Mouse (Mus musculus) lung, postnatal 0 days (tissue): Measurements from ENCODE around the gene Caskin2. TPM values are rescaled to one million over a fixed set of nuclear protein-coding genes. Genes with fewer than 3 reads are reported as not detected.

Experiments used
- ATAC-seq: fragments of 200-750 bp; cut with Nextera tagmentation; 2 replicates; pipeline ENCODE4 v1.8.0; 2017; ENCODE audit warnings: moderate library complexity
- DNase-seq: peaks from one replicate; pipeline ENCODE4 v3.0.0-alpha.2; 2016; ENCODE audit warnings: low spot score
- H3K27ac ChIP-seq: fragments of 300-500 bp; sonication (generic); 2 replicates; pipeline ENCODE4 v1.5.1; 2014; ENCODE audit warnings: antibody characterized with exemption, mild to moderate bottlenecking, low read length, mixed read lengths
- H3K27me3 ChIP-seq: fragments of 300-500 bp; sonication (generic); replicated peaks from 2 replicates; pipeline ENCODE4 v1.6.1; 2014; ENCODE audit warnings: low read length, mixed read lengths; ENCODE audit not compliant: insufficient read depth
- H3K36me3 ChIP-seq: fragments of 300-500 bp; sonication (generic); 2 replicates; pipeline ENCODE4 v1.6.1; 2014; ENCODE audit warnings: low read length, mixed read lengths; ENCODE audit not compliant: insufficient read depth
- H3K4me1 ChIP-seq: fragments of 300-500 bp; sonication (generic); 2 replicates; pipeline ENCODE4 v1.6.1; 2014; ENCODE audit warnings: antibody characterized with exemption, low read depth, low read length, mixed read lengths; ENCODE audit not compliant: insufficient read depth
- H3K4me2 ChIP-seq: fragments of 300-500 bp; sonication (generic); replicated peaks from 2 replicates; pipeline ENCODE4 v1.6.1; 2014; ENCODE audit warnings: low read depth, mild to moderate bottlenecking, low read length, moderate library complexity, mixed read lengths
- H3K4me3 ChIP-seq: fragments of 300-500 bp; sonication (generic); 2 replicates; pipeline ENCODE4 v1.5.1; 2014; ENCODE audit warnings: low read depth, low read length
- H3K9ac ChIP-seq: fragments of 300-500 bp; sonication (generic); replicated peaks from 2 replicates; pipeline ENCODE4 v1.6.1; 2014; ENCODE audit warnings: low read depth, mild to moderate bottlenecking
- H3K9me3 ChIP-seq: fragments of 300-500 bp; sonication (generic); 2 replicates; pipeline ENCODE4 v1.6.1; 2016; ENCODE audit warnings: low read length, mixed read lengths
- CTCF ChIP-seq: IDR thresholded peaks from 2 replicates; pipeline ENCODE4 v1.5.1; 2016; ENCODE audit warnings: antibody characterized with exemption, mild to moderate bottlenecking
- EP300 ChIP-seq: IDR thresholded peaks from 2 replicates; pipeline ENCODE4 v1.6.1; 2016; ENCODE audit warnings: antibody characterized with exemption, mild to moderate bottlenecking, control low read depth
- WGBS: fragments of 180-500 bp; shearing (Covaris S2); extraction: QIAGEN DNeasy Blood & Tissue Kit; methylation state at CpG from one replicate; pipeline ENCODE4 v1.1.7; 2014; 5-methylcytosine and 5-hydroxymethylcytosine counted together
- polyA plus RNA-seq: library from polyadenylated mRNA; unstranded; fragments of >200 nt; fragmentation: Nextera tagmentation; extraction: Ambion mirVana; gene quantifications from 2 replicates; pipeline ENCODE4 v1.2.1, GENCODE M21; 2015

Caskin2 gene
- polyA plus RNA-seq, 1 experiment from 2014 or later: 17.5 TPM

- 25% methylated on average over 3 of the region's 3 CpGs for WGBS
- no peak for DNase-seq
- H3K4me1 ChIP-seq: peaks cover 25% of the 10 kb centered on the region
Measured at GRCm38 (mm10) chr11:115839732-115840131, 26.3 kb upstream of the Caskin2 start.

GRCm38 (mm10) chr11:115838895-115839311 is 25.5 kb upstream of the Caskin2 start:
- ATAC-seq (peak; percentile 53), DNase-seq (peak; percentile 74)
- peaks cover 24% of the 10 kb centered on the region for H3K4me1 ChIP-seq
- no peak overlapping the region for H3K9ac ChIP-seq
- H3K9me3 ChIP-seq: no peaks in the 10 kb centered on the region
- H3K4me3 ChIP-seq: no peak overlapping the region
- 35% methylated on average over 4 of the region's 4 CpGs for WGBS
- no peaks in the 10 kb centered on the region for H3K36me3 ChIP-seq
- TF ChIP-seq CTCF (no peak), EP300 (no peak)
- no peak overlapping the region for H3K4me2 ChIP-seq
- no peaks in the 10 kb centered on the region for H3K27me3 ChIP-seq
- H3K27ac ChIP-seq: peak overlapping the region; percentile 90

More at GRCm38 (mm10) chr11:115839732-115840131, 26.3 kb upstream of the Caskin2 start:
- Histone ChIP-seq H3K27ac (peak overlapping the region; percentile 90), H3K9ac (no peak overlapping the region), H3K4me2 (no peak overlapping the region), H3K9me3 (no peaks in the 10 kb centered on the region), H3K4me3 (no peak overlapping the region), H3K36me3 (no peaks in the 10 kb centered on the region), H3K27me3 (no peaks in the 10 kb centered on the region)
- ATAC-seq: no peak
- TF ChIP-seq CTCF: no peak
- no peak for TF ChIP-seq EP300

GRCm38 (mm10) chr11:115837606-115838345 is 24.3 kb upstream of the Caskin2 start:
- no peaks in the 10 kb centered on the region for H3K36me3 ChIP-seq
- ATAC-seq (no peak), DNase-seq (no peak)
- peak overlapping the region; percentile 90 for H3K27ac ChIP-seq
- no peaks in the 10 kb centered on the region for H3K9me3 ChIP-seq
- TF ChIP-seq CTCF (no peak), EP300 (no peak)
- no peak overlapping the region for H3K4me2 ChIP-seq
- H3K4me3 ChIP-seq: no peak overlapping the region
- H3K4me1 ChIP-seq: peaks cover 29% of the 10 kb centered on the region
- H3K27me3 ChIP-seq: no peaks in the 10 kb centered on the region
- H3K9ac ChIP-seq: no peak overlapping the region
- WGBS: 66% methylated on average over 22 of the region's 22 CpGs

- Histone ChIP-seq H3K27ac (peak overlapping the region; percentile 90), H3K4me3 (no peak overlapping the region), H3K9ac (no peak overlapping the region), H3K27me3 (no peaks in the 10 kb centered on the region), H3K9me3 (no peaks in the 10 kb centered on the region), H3K4me1 (peaks cover 31% of the 10 kb centered on the region), H3K36me3 (no peaks in the 10 kb centered on the region), H3K4me2 (no peak overlapping the region)
- DNase-seq: peak; percentile 91
- 43% methylated on average over 11 of the region's 11 CpGs for WGBS
- peak; percentile 73 for ATAC-seq
- TF ChIP-seq CTCF (no peak), EP300 (peak; percentile 94)
Measured at GRCm38 (mm10) chr11:115836656-115837395, 23.4 kb upstream of the Caskin2 start.

GRCm38 (mm10) chr11:115834033-115834432 is 20.6 kb upstream of the Caskin2 start:
- Histone ChIP-seq H3K27me3 (no peaks in the 10 kb centered on the region), H3K9me3 (no peaks in the 10 kb centered on the region), H3K4me1 (peaks cover 22% of the 10 kb centered on the region; the same call in 1 of the 2 replicates), H3K4me3 (no peak overlapping the region), H3K36me3 (no peaks in the 10 kb centered on the region), H3K4me2 (no peak overlapping the region), H3K9ac (no peak overlapping the region), H3K27ac (peak overlapping the region; percentile 90)
- DNase-seq (no peak), ATAC-seq (no peak)
- 67% methylated on average over 6 of the region's 6 CpGs for WGBS
- no peak for TF ChIP-seq EP300
- no peak for TF ChIP-seq CTCF

- H3K27ac ChIP-seq: peak overlapping the region; percentile 90
- no peaks in the 10 kb centered on the region for H3K9me3 ChIP-seq
- peak; percentile 42 for ATAC-seq
- H3K27me3 ChIP-seq: no peaks in the 10 kb centered on the region
- H3K4me1 ChIP-seq: peaks cover 24% of the 10 kb centered on the region; the same call in 1 of the 2 replicates
- 19% methylated on average over 8 of the region's 8 CpGs for WGBS
- no peaks in the 10 kb centered on the region for H3K36me3 ChIP-seq
- 0 out of 2 replicates have a peak overlapping the region, but pooled peaks have one; percentile 4 for H3K9ac ChIP-seq
- no peak overlapping the region; the same call in 1 of the 2 replicates for H3K4me2 ChIP-seq
- no peak overlapping the region for H3K4me3 ChIP-seq
- peak; percentile 75 for DNase-seq
- TF ChIP-seq CTCF: peak; percentile 35
- peak; percentile 79 for TF ChIP-seq EP300
Measured at GRCm38 (mm10) chr11:115833021-115833513, 19.6 kb upstream of the Caskin2 start.
